Mouse (Mus musculus) ovary, postnatal 14 days (tissue): Measurements from ENCODE around the gene T2.

Source experiments
- DNase-seq: peaks from one replicate; pipeline ENCODE4 v3.0.0; 2022; ENCODE audit warnings: low spot score

The T2 gene

DNA sequence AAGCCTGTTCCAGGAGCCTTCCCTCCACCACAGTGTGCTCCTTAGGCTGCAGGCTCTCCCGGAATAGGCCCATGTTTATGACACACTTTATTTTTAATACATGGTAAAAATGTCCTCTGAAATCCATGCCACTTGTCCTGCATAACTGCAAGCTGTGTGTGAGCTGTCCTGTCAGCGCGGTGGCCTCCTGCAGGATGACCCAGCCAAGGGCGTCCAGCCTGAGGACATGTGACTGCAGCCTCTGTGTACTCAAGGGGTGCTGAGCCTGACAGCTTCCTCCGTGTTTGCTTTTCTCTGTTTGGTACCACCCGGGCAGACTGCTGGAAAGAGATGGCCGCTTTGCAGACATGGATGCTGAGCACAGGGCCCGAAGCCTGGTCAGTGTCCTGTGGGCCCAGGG lies 61.1 kb downstream of the T2 start:
- DNase-seq = no peak

DNA sequence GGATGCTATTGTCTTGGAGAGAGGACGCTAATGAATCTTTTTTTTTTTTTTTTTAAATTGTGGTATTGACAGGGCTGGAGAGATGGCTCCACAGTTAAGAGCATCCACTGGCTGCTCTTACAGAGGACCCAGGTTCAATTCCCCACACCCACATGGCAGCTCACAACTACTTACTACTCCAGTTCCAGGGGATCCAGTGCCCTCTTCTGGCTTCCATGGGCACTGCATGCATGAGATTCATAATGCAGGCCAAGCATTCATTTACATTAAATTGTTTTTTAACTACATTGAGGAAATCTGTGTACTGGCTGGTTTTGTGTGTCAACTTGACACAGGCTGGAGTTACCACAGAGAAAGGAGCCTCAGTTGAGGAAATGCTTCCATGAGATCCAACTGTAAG lies 64.9 kb downstream of the T2 start:
- DNase-seq = no peak

DNA sequence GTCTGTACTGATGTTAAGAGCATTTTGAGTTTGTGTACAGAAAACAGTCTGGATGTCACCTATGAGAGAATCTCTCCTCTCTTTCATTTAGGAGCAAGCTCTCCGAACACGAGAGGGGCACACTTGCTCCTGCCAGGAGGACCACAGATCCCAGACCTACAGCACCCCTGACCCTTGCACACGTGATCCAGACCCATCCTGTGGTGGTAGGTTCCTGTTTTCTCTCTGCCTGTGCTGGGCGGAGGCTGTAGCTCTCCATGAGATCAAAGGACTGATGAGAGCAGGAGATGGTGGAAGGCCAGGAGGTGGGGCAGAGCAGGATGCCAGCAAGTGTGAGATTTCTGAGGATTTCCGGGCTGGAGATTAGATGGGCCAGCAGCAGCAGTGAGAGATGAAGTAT lies 65.7 kb downstream of the T2 start:
- DNase-seq = no peak

DNA sequence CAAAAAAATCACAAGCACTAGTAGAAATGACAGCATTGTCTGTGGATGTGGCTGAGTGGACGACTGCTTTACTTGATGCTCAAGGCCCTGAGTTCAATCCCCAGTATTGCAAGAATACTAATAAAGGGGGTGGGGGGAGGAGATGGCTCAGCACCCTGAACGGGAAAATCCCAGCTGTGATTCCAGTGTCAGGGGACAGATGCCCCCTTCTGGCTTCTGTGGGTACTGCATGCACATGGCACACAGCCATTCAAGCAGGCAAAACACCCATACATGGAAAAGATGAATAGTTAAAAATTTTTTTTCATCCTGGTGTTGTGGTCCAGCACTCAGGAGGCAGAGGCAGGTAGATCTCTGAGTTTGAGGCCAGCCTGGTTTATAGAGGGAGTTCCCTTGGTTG lies 67.5 kb downstream of the T2 start:
- peak; percentile 13 for DNase-seq

DNA sequence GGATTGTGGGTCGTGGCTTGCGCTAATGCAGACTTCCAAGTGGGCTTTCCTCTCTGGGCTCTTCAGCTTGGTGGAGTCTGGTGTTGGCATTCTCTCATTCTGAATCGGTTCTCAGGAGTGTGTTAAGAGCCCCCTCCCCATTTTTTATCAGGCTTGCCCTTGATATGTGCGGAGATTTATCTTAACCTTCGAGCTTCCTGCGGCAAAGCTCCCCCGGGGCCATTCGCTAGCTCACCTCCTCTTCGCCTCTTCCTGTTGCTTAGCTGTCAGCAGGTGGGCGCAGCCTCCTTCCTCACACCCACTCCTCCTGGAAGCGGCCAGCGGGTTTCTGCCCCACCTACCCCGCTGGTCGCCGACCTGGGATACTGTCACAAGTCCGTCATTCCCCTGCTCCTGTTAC lies 73.6 kb downstream of the T2 start:
- no peak for DNase-seq

DNA sequence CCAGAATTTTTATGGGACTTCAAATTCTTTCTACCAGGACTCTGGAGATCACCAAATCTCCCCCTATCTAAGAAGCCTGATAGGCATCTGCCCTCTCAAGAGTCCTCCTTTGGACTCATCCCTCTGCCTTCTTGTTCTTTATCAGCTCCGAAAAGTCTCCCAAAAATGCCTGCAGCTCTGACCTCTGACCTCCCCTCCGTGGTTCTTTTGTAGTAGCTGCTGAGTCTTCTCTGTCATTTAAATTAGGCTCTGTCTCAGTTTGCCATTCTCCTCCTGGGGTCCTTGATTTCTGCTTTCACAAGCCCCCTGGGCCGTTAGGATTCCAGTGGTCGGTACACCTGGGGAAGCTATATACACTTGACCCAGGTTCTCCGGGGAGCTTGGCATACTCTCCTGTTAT lies 74.1 kb downstream of the T2 start:
- DNase-seq = no peak

DNA sequence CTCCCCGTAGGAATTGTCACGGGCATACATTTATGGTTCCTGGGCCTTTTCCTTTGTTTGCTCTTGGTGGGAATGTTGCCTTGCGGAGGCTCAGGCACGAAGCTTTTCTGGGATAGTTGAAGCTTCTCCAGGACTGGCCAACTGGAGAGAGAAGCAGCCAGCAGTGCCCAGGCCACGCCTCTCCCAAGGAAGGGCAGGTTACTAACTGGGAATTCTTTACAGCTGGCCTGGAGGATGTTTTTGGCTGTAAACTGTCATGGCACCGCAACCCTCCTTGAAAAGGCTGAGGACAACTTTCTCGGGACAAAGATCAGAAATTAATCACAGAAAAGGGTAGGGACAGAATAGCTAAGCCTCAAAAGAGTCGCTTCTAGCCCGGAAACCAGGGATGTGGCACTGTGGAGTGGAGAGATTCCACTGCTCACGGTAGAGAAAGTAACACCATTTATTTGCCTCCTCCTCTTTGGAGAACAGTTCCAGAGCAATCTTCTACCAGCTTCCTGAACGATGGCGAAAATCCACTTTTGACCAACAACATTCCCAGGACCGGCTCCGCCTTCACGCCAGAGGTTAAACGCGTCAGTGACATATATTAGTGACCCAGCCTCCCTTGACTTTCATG lies 76.5 kb downstream of the T2 start:
- no peak for DNase-seq

DNA sequence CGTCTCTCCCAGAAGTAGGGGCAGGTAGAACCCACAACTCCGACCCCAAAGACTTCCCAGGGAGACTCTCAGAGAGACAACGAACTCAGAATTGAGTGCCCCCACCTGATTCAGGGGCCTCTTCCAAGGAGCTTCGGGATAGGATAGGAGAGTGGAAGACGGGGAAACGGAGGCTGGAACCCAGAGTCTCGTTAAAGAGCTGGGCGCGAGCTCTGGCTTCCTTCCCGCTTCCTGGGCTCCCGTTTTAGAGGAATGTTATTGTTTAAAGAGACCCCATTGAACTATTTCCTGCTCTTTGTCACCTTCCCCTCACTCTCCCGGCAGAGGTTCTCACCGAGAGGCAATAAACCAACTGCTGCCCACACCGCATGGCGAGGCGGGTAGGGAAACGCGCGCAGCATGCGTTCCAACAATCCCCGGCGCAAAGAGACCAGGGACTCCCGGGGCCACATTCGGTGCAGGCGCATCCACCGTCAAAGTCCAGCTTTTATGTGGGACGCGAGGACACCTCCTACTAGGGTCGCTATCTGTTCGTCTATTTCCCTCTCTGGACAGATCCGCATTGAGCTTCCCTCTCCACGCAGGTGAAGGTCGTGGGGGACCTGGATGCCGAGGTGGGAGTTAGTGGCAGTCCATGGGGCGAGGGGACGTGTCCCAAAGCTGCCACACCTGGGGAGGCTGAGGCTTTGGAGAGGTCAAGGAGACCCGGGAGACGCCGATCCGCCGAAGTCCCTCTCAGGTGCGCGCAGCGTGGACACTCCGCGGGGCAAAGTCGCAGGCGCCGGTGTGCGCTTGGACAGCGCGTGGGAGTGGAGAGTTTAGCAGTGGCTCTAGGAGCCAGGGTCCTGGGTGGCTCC lies 77.6 kb downstream of the T2 start:
- DNase-seq = no peak

DNA sequence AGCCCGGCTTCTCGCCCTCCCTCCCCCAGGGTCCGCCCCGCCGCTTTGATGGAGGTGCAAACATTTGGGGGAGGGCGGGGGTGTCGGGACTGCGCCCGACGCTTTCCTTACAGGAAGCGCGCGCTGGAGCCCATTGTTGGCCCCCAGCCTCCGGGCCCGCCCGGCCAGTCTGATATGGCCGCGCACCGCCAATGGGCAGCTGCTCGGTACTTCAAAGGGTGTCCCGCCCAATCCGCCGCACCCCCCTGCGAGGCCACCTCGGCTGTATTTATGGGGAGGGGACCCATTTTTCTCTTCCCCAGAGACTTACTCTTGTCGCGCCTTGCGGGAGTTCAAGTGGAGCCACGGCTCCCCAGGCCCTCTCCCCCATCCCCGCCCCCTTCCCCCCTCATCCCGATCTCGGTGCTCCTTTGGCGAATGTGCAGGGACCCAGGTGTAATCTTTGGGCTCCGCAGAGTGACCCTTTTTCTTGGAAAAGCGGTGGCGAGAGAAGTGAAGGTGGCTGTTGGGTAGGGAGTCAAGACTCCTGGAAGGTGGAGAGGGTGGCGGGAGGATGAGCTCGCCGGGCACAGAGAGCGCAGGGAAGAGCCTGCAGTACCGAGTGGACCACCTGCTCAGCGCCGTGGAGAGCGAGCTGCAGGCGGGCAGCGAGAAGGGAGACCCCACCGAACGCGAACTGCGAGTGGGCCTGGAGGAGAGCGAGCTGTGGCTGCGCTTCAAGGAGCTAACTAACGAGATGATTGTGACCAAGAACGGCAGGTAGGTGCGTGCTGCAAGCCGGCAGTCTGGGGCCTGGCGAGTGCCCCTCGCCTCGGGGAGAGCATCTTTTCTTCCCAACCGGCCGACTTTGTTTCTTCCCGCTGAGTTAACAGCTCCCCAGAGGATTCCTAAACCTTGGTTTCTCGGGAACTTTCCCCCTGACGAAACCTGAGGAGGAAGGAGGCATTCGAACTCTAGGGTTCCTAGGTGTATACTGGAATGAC lies 78.5 kb downstream of the T2 start, which contains the start of gene T:
TSS of gene T (plus strand) at position 446 of the 983 bp plus-strand sequence.
- DNase-seq = no peak

DNA sequence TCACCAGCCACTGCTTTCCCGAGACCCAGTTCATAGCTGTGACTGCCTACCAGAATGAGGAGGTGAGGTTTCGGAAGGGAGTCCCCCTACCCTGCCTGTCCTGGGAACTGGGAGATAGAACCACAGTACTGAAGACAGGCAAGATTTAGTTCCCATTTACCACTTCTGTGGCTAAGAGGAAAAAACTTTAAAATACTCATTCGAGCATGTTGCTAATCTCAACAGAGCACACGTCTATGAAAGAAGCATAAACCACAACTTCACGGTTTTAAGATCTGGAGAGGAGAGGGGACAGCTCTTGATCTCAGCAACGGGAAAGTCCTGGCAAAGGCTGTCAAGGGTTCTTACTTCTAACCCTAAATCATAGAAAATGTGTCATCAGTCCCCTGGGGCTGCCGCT lies 80.4 kb downstream of the T2 start:
- DNase-seq = no peak

DNA sequence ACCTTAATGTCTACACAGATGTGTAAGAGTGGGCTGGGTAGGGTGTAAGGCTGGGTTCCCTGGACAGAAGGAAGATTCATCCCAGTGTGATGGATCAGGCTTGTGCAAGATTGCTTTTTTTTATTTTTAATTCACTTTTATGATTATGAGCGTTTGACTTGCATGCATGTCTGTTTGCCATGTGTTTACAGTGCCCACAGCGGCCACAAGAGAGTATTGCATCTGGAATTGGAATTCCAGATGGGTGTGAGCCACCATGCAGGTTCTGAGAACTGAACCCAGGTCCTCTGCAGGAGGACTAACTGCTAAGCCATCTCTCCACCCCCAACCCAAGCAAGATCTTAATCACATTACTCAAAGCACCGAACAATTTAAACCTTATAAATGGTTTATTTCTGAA lies 88.3 kb downstream of the T2 start:
- no peak for DNase-seq

DNA sequence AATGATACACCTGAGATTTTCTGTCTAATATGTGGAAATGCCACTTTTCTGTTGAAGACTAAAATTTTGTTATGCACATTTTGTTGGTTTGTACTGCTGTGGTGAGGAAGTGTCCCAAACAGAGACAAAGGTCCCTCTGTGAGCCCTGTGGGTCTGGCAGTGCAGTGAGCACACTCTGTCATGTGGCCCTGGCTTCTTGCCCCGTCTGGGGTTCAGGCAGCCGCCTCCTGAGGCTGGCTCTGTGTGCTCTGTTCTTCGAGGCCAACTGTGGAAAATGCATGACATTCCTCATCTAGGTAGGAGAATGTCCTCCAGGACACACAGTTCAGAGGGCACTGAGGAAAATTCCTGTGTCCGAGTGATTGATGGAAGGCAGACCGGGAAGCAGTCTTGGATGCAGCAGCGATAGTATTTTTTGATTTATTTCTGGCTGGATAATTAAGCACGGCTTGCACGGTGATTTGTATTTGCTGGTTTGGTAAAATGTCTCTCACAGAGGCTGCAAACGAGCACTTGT lies 91.9 kb downstream of the T2 start:
- no peak for DNase-seq

DNA sequence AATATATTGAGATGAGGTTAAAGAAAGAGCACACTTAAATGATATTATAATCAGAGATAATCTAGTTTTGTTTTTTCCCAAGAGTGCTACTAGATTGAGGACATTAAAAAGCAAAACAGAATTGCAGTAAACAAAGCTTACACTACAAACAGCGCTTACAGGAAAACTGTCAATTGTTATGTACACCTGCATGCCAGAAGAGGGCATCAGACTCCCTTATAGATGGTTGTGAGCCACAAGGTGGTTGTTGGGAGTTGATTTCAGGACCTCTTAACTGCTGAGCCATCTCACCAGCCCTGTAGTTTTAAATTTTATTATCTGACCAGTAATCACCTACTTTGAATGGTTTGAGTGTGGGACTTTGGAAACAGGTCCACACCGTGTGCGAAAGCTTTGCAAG lies 92.5 kb downstream of the T2 start:
- no peak for DNase-seq

DNA sequence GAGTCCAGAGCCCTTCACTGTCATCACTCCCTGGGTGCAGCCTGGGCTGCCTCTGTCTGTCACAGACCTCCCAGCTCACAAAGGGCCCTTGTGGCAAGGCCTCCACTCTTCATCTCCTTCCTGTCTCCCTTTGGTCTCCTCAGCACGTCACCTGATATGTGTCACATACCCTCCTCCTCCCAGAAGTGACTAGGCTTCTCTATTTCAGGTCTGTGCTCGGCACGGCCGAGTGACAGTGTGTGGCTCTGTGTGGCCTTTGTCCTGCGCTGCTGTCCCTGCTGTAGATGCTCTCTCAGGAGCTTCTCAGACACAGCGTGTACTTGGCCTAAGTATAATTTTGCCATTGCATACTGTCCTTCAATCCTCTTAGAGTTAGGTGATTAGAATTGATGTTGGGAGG lies 99.4 kb downstream of the T2 start:
- no peak for DNase-seq

DNA sequence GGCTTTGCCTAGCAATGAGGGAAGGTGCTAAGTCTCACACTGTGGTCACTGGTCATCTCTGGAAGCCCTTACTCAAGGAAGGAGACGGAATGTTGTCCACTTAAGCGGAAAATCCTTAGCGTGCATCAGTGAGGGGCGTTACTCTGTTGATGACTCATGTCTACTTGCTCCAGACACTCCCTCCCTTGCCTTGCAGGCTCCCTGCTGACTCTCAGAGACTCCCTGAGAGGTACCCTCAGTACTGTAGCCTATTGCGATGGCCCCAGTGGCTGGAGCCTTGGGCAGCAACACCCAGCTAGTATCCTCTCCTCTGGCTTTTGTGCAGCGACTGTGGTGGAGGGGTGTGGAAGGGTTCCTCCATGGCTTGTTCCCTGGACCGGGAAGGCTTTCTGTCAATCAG lies 99.8 kb downstream of the T2 start:
- no peak for DNase-seq

DNA sequence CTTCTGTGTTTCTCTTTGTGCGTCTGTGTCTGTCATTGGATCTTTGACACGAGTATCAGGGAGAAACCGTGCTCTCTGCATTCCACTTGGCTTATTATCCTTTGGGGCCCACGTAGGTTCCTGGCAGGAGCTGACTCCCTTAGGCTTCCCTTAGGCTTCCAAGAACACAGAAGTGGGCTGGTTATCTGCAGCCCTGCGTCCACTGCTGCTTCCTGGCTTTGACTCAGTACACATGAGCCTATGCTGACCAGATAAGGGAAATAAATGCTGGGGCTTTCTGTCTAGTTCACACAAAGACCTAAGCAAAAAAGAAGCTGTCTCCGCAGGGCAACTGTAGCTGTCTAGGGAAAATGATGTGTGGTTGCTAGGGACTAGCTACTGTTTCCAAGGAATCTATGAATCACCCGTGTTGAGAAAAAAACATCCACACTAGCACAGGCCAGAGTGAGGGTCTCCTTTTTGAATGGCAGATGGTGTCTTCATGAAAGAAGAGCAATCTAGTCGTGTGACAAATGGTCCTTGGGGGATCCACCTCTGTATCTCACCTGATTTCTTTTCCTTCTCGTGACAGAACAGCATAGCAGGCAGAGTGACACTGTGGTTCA lies 101.2 kb downstream of the T2 start:
- DNase-seq = no peak

DNA sequence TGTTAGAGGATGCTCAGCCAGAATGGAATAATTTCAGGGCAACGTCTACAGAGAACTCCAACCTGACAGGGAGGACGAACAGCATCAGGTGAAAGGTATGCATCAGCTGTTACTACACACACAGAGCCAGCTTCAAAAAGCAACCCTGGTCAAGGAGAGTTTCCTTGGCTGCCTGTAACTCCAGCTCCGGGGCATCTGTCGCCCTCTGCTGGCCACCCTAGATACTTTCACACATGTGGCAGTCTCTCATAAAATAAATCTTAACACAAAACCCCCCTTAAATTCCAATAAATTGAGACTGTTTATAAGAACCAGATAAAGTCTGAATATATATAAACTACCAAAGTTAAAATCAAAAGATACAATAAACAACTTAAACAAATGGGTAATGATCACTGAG lies 105.8 kb downstream of the T2 start:
- DNase-seq = peak; percentile 23

DNA sequence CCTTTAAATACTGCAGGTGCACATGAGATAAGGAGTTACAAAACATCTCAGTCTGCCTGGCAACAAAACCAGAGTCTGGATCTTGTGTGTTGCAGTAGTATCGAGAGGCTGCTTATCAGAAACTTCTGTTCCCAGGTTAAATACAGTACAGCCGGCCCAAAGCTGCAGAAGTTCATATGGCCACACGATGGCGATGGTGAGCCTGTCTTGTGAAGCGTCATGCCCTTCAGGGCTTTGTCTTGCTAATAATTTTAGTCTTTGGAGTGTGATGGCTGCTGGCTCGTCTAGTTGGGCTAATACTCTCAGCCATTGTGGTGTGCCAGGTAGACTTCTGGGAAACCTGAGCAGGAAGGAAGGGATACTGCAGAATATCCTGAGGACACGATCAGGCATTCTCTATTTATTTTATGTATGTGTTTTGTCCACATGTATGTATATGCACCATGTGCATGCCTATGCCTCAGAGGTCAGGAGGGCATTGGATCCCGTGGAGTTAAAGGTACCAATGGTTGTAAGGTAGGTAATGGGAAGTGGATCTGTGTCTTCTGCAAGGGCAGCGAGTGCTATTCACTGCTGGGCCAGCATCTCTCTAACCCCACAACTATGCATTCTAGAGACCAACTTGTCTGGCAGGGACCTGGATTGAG lies 107.8 kb downstream of the T2 start:
- DNase-seq = peak; percentile 33

DNA sequence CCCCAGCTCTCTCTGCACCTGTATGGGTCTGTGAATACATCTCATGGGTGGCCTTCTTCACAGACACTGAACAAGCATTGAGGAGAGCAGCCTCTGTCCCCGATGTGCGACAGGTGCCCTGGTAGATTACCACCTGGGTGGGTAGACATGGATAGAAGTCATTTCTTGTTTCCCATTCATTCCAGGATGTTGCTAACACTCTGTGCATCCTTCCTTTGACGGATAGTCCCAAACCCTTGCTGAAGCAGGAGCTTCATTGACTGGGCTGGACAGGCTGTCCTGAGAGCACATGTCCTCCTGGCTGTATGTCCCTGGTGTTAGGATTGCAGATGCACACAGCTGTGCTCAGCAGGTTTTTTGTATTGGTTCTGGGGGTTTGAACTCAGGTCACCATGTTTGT lies 112.0 kb downstream of the T2 start:
- no peak for DNase-seq

DNA sequence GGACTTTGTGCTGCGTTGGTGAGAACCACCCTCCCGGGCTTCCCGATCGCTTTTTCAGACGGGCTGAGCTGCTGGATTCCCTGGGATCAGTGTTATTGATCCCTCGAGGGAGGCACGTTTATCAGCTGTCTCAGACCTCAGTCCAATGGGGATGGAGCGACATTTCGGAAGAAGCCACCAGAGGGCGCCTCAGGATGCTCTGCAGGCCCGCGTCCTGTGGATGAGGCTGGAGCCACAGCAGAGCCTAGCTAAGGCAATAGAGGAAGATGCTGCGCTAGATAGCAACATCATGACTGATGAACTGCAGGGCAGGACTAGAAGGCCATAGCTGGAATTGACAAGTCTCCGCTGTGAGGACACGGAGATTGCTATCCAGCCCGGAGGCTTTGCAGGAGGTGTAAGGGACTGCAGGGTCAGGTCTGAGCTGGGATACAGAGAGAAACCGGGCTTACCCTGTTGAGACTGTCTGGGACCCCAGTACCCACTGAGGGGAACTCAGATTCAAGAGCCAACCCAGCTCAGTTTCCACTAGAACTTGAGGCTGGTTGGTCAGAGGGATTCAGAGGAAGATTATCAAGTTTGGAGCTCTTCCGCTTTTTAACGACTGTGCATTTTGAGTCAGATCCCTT lies 113.0 kb downstream of the T2 start:
- peak; percentile 77 for DNase-seq
